Mouse (Mus musculus): ENCODE data around the gene Polr3c. TPM values are rescaled to one million over a fixed set of nuclear protein-coding genes. Genes with fewer than 3 reads are reported as not detected.

Polr3c gene
- 38.4 and 43.7 TPM in 2 replicates for polyA plus RNA-seq (2014; fragmentation: Nextera tagmentation; extraction: Ambion mirVana)

DNA sequence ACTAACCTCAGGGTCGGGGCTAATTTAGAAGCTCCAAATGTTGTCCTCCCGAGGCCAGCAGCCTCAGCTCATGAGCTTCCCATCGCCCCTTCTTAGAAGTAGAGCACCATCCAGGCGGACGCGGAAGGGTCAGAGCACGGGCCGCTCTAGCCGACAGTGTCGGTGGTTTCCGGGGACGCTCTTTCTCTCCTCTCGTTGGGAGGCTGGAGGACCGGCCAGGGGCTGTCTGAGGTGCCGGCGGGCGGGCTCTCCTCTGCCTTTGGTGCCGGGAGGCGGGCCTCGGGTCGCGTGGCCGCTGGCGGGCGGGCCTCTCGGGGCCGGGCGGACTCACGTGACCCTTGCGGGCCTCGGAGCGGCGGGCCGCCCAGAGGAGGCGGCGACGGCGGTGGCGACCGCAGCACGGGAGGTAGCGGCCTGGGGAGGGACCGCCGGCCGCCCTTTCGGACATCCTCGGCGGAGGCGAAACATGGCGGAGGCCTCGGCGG, at the start of gene Polr3c, which contains the start of gene Rnf115:
Polr3c (minus strand) TSS at position 286 of the 485 bp plus-strand sequence.
Rnf115 (plus strand) TSS at position 322 of the 485 bp plus-strand sequence.
- peak within 1 kb of the TSS; percentile 64 for H3K4me2 ChIP-seq (ENCODE audit: low read depth)
- DNase-seq (ENCODE audit: low spot score) (peak; percentile 95), ATAC-seq (ENCODE audit: insufficient read depth, low FRiP score, low TSS enrichment) (peak; percentile 98)
- H3K9ac ChIP-seq (ENCODE audit: low read length) = peak within 1 kb of the TSS; percentile 59
- H3K9me3 ChIP-seq (ENCODE audit: control insufficient read depth, low read length) = no peaks in the 10 kb centered on the region
- H3K4me1 ChIP-seq (ENCODE audit: control insufficient read depth, insufficient read depth, low read length) = peaks cover 15% of the 10 kb centered on the region
- no peaks in the 10 kb centered on the region for H3K27me3 ChIP-seq (ENCODE audit: control insufficient read depth, insufficient read depth, low read length)
- H3K27ac ChIP-seq (ENCODE audit: low read depth, low read length) = peak within 1 kb of the TSS; percentile 39
- 0 out of 2 replicates have a peak, but pooled peaks cover 2% of the 10 kb centered on the region for H3K36me3 ChIP-seq (ENCODE audit: control insufficient read depth, insufficient read depth, low read length)
- under 1% methylated on average over 40 of the region's 52 CpGs for WGBS
- peak within 1 kb of the TSS; percentile 63 for H3K4me3 ChIP-seq (ENCODE audit: low read depth, low read length)

- Histone ChIP-seq H3K4me2 (ENCODE audit: low read depth) (no peak overlapping the region), H3K4me3 (ENCODE audit: low read depth, low read length) (no peak overlapping the region), H3K36me3 (ENCODE audit: control insufficient read depth, insufficient read depth, low read length) (no peaks in the 10 kb centered on the region), H3K9ac (ENCODE audit: low read length) (no peak overlapping the region), H3K27me3 (ENCODE audit: control insufficient read depth, insufficient read depth, low read length) (no peaks in the 10 kb centered on the region), H3K9me3 (ENCODE audit: control insufficient read depth, low read length) (no peaks in the 10 kb centered on the region), H3K4me1 (ENCODE audit: control insufficient read depth, insufficient read depth, low read length) (no peaks in the 10 kb centered on the region), H3K27ac (ENCODE audit: low read depth, low read length) (no peak overlapping the region)
- WGBS = 69% methylated on average over 3 of the region's 3 CpGs
- ATAC-seq (ENCODE audit: insufficient read depth, low FRiP score, low TSS enrichment) = no peak
- no peak for DNase-seq (ENCODE audit: low spot score)
These were observed 49.7 kb upstream of the Polr3c start for GRCm38 (mm10) chr3:96777120-96777519.

GRCm38 (mm10) chr3:96772949-96773348, 45.5 kb upstream of the Polr3c start:
- H3K4me3 ChIP-seq (ENCODE audit: low read depth, low read length) = no peak overlapping the region
- H3K9ac ChIP-seq (ENCODE audit: low read length) = no peak overlapping the region
- H3K27ac ChIP-seq (ENCODE audit: low read depth, low read length) = no peak overlapping the region
- H3K9me3 ChIP-seq (ENCODE audit: control insufficient read depth, low read length) = no peaks in the 10 kb centered on the region
- H3K36me3 ChIP-seq (ENCODE audit: control insufficient read depth, insufficient read depth, low read length) = no peaks in the 10 kb centered on the region
- 71% methylated on average over 1 of the region's 1 CpGs for WGBS
- H3K27me3 ChIP-seq (ENCODE audit: control insufficient read depth, insufficient read depth, low read length) = no peaks in the 10 kb centered on the region
- ATAC-seq (ENCODE audit: insufficient read depth, low FRiP score, low TSS enrichment) = no peak
- no peak for DNase-seq (ENCODE audit: low spot score)
- no peaks in the 10 kb centered on the region for H3K4me1 ChIP-seq (ENCODE audit: control insufficient read depth, insufficient read depth, low read length)
- H3K4me2 ChIP-seq (ENCODE audit: low read depth) = no peak overlapping the region

- Histone ChIP-seq H3K9me3 (ENCODE audit: control insufficient read depth, low read length) (no peaks in the 10 kb centered on the region), H3K9ac (ENCODE audit: low read length) (no peak overlapping the region), H3K27ac (ENCODE audit: low read depth, low read length) (no peak overlapping the region), H3K4me3 (ENCODE audit: low read depth, low read length) (no peak overlapping the region), H3K4me2 (ENCODE audit: low read depth) (no peak overlapping the region), H3K27me3 (ENCODE audit: control insufficient read depth, insufficient read depth, low read length) (no peaks in the 10 kb centered on the region), H3K36me3 (ENCODE audit: control insufficient read depth, insufficient read depth, low read length) (no peaks in the 10 kb centered on the region), H3K4me1 (ENCODE audit: control insufficient read depth, insufficient read depth, low read length) (no peaks in the 10 kb centered on the region)
- DNase-seq (ENCODE audit: low spot score) (no peak), ATAC-seq (ENCODE audit: insufficient read depth, low FRiP score, low TSS enrichment) (no peak)
- WGBS = 96% methylated on average over 5 of the region's 5 CpGs
These were observed 42.5 kb upstream of the Polr3c start for GRCm38 (mm10) chr3:96769971-96770370.

GRCm38 (mm10) chr3:96764528-96764927, 37.1 kb upstream of the Polr3c start:
- ATAC-seq (ENCODE audit: insufficient read depth, low FRiP score, low TSS enrichment) (no peak), DNase-seq (ENCODE audit: low spot score) (no peak)
- Histone ChIP-seq H3K9me3 (ENCODE audit: control insufficient read depth, low read length) (no peaks in the 10 kb centered on the region), H3K4me1 (ENCODE audit: control insufficient read depth, insufficient read depth, low read length) (no peaks in the 10 kb centered on the region), H3K27me3 (ENCODE audit: control insufficient read depth, insufficient read depth, low read length) (no peaks in the 10 kb centered on the region), H3K36me3 (ENCODE audit: control insufficient read depth, insufficient read depth, low read length) (no peaks in the 10 kb centered on the region), H3K9ac (ENCODE audit: low read length) (no peak overlapping the region), H3K4me2 (ENCODE audit: low read depth) (no peak overlapping the region), H3K4me3 (ENCODE audit: low read depth, low read length) (no peak overlapping the region), H3K27ac (ENCODE audit: low read depth, low read length) (no peak overlapping the region)
- WGBS = 100% methylated on average over 1 of the region's 1 CpGs

DNA sequence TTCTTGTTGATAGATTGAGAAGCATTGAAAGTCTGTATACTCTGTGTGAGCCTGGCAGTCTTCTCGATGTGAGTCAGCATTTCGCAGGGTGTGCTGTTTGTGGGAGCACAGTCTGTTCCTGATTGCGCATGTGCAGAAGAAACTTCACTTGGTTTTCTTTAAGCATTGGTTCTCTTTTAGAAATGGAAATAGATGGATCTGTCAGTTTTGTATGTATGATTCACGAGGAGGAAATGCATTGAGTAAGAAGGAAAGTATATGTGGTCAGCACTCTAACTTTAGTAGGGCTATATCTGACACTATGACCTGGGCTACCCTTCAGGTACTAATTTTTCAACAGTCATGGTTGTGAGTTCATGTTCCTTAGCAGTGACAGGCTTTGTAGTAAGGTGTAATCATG, 32.3 kb upstream of the Polr3c start:
- 95% methylated on average over 4 of the region's 4 CpGs for WGBS
- H3K27me3 ChIP-seq (ENCODE audit: control insufficient read depth, insufficient read depth, low read length) = no peaks in the 10 kb centered on the region
- H3K4me3 ChIP-seq (ENCODE audit: low read depth, low read length) = no peak overlapping the region
- H3K36me3 ChIP-seq (ENCODE audit: control insufficient read depth, insufficient read depth, low read length) = no peaks in the 10 kb centered on the region
- DNase-seq (ENCODE audit: low spot score) (no peak), ATAC-seq (ENCODE audit: insufficient read depth, low FRiP score, low TSS enrichment) (no peak)
- H3K9ac ChIP-seq (ENCODE audit: low read length) = no peak overlapping the region
- no peak overlapping the region for H3K4me2 ChIP-seq (ENCODE audit: low read depth)
- no peak overlapping the region for H3K27ac ChIP-seq (ENCODE audit: low read depth, low read length)
- no peaks in the 10 kb centered on the region for H3K9me3 ChIP-seq (ENCODE audit: control insufficient read depth, low read length)
- H3K4me1 ChIP-seq (ENCODE audit: control insufficient read depth, insufficient read depth, low read length) = no peaks in the 10 kb centered on the region

- WGBS = 66% methylated on average over 7 of the region's 7 CpGs
- Histone ChIP-seq H3K4me1 (ENCODE audit: control insufficient read depth, insufficient read depth, low read length) (no peaks in the 10 kb centered on the region), H3K27me3 (ENCODE audit: control insufficient read depth, insufficient read depth, low read length) (no peaks in the 10 kb centered on the region), H3K36me3 (ENCODE audit: control insufficient read depth, insufficient read depth, low read length) (no peaks in the 10 kb centered on the region), H3K9me3 (ENCODE audit: control insufficient read depth, low read length) (no peaks in the 10 kb centered on the region), H3K27ac (ENCODE audit: low read depth, low read length) (no peak overlapping the region), H3K4me3 (ENCODE audit: low read depth, low read length) (no peak overlapping the region), H3K9ac (ENCODE audit: low read length) (no peak overlapping the region), H3K4me2 (ENCODE audit: low read depth) (no peak overlapping the region)
- DNase-seq (ENCODE audit: low spot score) = no peak
- no peak for ATAC-seq (ENCODE audit: insufficient read depth, low FRiP score, low TSS enrichment)
These were observed 30.3 kb upstream of the Polr3c start for GRCm38 (mm10) chr3:96757691-96758090.

DNA sequence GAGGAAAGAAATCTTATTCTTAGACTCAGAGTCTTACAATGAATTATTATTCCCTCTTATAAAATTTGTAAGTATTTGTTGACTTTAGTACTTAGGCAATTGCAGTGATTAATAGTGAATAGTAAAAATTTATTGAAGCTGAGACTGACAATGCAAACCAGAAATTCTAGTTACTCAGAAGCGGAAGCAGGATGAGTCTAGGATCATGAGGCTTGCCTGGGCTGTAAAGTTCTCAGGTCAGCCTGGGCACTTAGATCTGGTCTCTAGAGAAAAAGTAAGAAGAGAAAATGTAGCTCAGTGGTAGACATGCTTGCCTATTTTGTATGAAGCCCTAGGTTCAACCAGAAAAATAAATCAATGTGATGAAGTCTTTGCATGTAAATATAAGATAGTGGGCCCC, 28.5 kb upstream of the Polr3c start:
- Histone ChIP-seq H3K27me3 (ENCODE audit: control insufficient read depth, insufficient read depth, low read length) (no peaks in the 10 kb centered on the region), H3K27ac (ENCODE audit: low read depth, low read length) (no peak overlapping the region), H3K9ac (ENCODE audit: low read length) (no peak overlapping the region), H3K9me3 (ENCODE audit: control insufficient read depth, low read length) (no peaks in the 10 kb centered on the region), H3K36me3 (ENCODE audit: control insufficient read depth, insufficient read depth, low read length) (no peaks in the 10 kb centered on the region), H3K4me3 (ENCODE audit: low read depth, low read length) (no peak overlapping the region), H3K4me2 (ENCODE audit: low read depth) (no peak overlapping the region), H3K4me1 (ENCODE audit: control insufficient read depth, insufficient read depth, low read length) (no peaks in the 10 kb centered on the region)
- ATAC-seq (ENCODE audit: insufficient read depth, low FRiP score, low TSS enrichment) (no peak), DNase-seq (ENCODE audit: low spot score) (no peak)
- 100% methylated on average over 1 of the region's 1 CpGs for WGBS

DNA sequence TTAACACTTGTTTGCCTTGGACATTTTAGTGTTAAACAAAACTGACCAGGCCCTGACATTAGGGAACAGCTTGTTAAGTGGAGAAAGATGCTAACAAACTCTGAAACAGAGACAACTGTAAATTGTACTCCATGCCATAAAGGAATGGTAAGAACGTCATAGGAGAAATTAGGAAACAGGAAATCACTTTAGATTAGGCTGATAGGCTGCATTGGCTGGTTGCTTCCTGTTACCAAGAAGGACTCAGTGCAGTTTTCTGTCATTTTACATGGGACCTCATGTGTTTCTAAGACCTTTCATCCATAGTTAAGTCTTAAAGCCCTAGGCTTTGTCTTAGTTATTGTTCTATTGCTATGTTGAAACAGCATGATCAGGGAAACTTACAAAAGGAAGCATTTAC, 19.4 kb upstream of the Polr3c start:
- Histone ChIP-seq H3K9ac (ENCODE audit: low read length) (no peak overlapping the region), H3K27me3 (ENCODE audit: control insufficient read depth, insufficient read depth, low read length) (no peaks in the 10 kb centered on the region), H3K4me2 (ENCODE audit: low read depth) (no peak overlapping the region), H3K4me1 (ENCODE audit: control insufficient read depth, insufficient read depth, low read length) (no peaks in the 10 kb centered on the region), H3K27ac (ENCODE audit: low read depth, low read length) (no peak overlapping the region), H3K36me3 (ENCODE audit: control insufficient read depth, insufficient read depth, low read length) (no peaks in the 10 kb centered on the region), H3K9me3 (ENCODE audit: control insufficient read depth, low read length) (no peaks in the 10 kb centered on the region), H3K4me3 (ENCODE audit: low read depth, low read length) (no peak overlapping the region)
- DNase-seq (ENCODE audit: low spot score) = no peak
- WGBS = 78% methylated on average over 1 of the region's 1 CpGs
- no peak for ATAC-seq (ENCODE audit: insufficient read depth, low FRiP score, low TSS enrichment)
